Mouse (Mus musculus) kidney, embryonic 16.5 days (tissue): Measurements from ENCODE around the gene F2rl2. TPM values are rescaled to one million over a fixed set of nuclear protein-coding genes. Genes with fewer than 3 reads are reported as not detected.

Source experiments
- polyA plus RNA-seq: library from polyadenylated mRNA; unstranded; fragments of >200 nt; fragmentation: Nextera tagmentation; extraction: Ambion mirVana; gene quantifications from 2 replicates; pipeline ENCODE4 v1.2.1, GENCODE M21; 2015

Gene F2rl2
- polyA plus RNA-seq, 1 experiment from 2014 or later: 0.30 TPM

Other genes with a start within 250 kb of the F2rl2 start
- not detected in 2 replicates for gene S100z, start 218.1 kb upstream of the F2rl2 start, polyA plus RNA-seq
- gene F2rl1, start 171.6 kb upstream of the F2rl2 start, polyA plus RNA-seq: 11.1 and 11.6 TPM in 2 replicates
- gene F2r, start 78.4 kb upstream of the F2rl2 start, polyA plus RNA-seq: 142 TPM in 2 replicates
- 10.5 and 11.2 TPM in 2 replicates for gene Iqgap2, start 195.1 kb downstream of the F2rl2 start, polyA plus RNA-seq